Mouse (Mus musculus) spleen, postnatal 36 days (tissue): Measurements from ENCODE around the gene Cmbl.
A peak's percentile ranks its signal among the peaks of the same experiment; 100 is the strongest.

ENCODE experiments used
- DNase-seq, 2 experiments: peaks; one replicate each; pipeline ENCODE4 v3.0.0; 2022; ENCODE audit warnings: low spot score in 2 of 2, mixed read lengths in 1 of 2

The Cmbl gene

GRCm38 (mm10) chr15:31583304-31584085 is 18.3 kb downstream of the Cmbl start:
- DNase-seq, result no peak

- DNase-seq, result no peak
These were observed 20.0 kb downstream of the Cmbl start for GRCm38 (mm10) chr15:31585238-31585637.

DNA sequence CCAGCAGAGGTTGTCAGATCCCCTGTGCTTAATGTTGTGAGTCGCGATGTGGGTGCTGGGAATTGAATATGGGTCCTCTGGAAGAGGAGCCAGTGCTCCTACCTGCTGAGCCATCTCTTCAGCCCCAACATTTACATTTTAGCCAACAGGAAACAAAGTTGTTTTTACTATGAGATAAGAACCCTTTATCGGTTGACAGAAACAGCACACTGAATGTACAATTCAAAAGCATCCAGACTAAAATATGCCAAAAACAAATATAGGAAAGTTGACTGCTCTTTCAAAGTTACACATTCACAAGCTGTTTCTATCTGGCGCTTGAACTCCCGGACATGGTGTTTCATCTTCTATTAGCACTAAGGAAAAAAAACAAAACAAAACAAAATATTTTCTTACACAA is 20.9 kb downstream of the Cmbl start:
- DNase-seq, result no peak

DNA sequence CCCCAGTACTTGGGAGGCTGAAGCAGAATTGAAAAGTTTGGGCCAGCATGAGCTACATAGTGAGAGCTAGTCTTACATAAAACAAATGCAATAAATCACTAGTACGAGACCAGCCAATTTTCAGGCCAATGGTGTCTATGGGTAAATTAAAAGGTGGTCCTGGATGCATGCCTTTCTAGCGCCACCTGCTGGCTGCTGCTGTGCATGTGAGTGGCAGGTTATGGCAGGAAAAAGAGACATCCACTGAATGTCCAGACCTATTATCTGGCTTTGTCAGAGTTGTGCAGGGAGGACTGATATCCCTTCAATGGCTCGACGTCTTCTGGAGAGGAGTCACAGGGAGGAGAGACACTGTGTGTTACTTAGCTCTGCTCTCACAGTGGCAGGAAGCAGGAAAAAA is 21.3 kb downstream of the Cmbl start:
- DNase-seq, result peak; percentile 71 to 80

- DNase-seq, result no peak
These were observed 22.6 kb downstream of the Cmbl start for GRCm38 (mm10) chr15:31587789-31588188.

DNA sequence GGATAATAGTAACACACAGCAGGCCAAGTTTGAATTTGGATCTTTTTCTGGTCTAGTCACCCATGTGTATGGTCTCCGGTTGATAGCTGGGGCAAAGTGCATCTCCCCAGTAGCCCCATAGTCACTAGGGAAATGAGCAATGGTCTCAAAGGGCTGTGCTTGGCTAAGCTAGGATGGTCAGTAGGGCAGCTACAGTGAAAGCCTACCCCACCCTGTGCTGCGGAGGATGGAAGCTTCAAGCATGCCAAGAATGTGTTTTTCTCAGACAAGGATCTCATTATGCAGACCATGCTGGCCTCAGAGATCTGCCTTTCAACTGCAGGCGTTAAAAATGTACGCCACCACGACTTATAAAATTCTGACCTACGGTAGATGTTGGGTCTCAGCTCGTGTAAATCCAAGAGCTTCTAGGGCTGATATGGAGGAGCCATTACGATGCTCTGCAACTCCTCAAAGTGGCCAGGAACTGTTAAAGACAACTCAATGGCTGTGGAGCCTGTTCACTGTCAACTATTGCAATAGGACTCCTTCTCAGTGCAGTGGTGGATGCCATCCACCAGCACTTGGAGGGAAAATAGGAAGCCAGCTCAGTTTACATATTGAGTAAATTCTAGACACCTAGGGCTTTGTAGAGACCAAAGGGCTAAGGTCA is 23.9 kb downstream of the Cmbl start:
- no peak for DNase-seq

- DNase-seq, result no peak
These were observed 25.0 kb downstream of the Cmbl start for GRCm38 (mm10) chr15:31590176-31590575.

DNA sequence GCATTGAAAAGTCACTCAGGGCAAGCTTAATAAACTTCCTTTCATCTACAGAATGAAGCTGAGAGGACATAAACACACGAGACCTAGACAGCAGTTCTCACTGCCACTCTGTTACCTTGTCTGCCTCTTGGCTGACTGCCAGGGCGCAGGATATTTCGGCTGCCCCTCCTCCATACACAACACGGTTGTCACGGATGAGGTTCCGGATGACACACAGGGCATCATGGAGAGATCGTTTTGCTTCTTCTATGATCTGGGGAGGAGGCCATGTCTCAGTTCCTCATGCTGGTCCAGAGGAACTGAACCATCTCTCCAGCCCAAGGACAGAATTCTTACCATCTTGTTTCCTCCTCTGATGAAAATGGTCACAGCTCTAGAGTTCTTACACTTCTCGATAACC is 27.3 kb downstream of the Cmbl start:
- no peak for DNase-seq

DNA sequence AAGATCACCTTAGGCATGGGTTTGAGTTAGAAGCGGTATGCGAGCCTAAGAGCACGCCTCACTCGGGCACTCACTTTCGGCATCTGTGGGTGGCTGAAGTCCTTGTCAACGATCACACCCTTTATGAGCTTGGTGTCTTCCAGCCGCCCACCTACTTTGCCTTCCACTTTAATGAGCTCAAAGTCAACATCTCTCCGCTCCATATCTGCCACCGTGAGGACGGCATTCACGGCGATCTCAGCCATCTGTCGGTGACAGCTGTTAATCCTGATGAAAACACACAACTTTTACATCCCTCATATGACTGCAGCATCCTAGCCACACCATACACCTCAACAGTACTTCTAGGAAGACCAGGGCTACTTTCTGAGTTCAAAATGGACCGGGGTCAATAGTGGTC is 29.1 kb downstream of the Cmbl start:
- DNase-seq, result no peak

- no peak for DNase-seq
These were observed 30.5 kb downstream of the Cmbl start for GRCm38 (mm10) chr15:31595651-31596050.

DNA sequence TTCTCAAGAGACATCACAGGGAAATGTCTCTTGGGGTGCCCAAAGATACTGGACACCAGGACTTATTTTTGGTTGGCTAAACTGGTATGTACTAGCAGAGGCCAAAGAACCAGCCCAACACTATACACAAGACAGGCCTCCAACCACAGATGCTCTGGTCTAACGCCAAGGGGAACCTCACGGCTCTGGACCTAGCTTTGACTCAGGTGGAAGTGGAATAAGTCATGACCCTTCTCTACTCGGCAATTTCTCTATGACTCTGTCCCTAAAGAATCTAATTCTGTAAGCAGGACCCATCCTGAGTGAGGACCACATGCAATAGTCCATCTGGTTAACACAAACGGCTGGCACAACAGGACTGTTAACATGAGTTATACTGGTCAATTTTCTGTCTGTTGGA is 34.6 kb downstream of the Cmbl start:
- DNase-seq, result no peak

GRCm38 (mm10) chr15:31601279-31601645 is 36.1 kb downstream of the Cmbl start:
- DNase-seq, result no peak

DNA sequence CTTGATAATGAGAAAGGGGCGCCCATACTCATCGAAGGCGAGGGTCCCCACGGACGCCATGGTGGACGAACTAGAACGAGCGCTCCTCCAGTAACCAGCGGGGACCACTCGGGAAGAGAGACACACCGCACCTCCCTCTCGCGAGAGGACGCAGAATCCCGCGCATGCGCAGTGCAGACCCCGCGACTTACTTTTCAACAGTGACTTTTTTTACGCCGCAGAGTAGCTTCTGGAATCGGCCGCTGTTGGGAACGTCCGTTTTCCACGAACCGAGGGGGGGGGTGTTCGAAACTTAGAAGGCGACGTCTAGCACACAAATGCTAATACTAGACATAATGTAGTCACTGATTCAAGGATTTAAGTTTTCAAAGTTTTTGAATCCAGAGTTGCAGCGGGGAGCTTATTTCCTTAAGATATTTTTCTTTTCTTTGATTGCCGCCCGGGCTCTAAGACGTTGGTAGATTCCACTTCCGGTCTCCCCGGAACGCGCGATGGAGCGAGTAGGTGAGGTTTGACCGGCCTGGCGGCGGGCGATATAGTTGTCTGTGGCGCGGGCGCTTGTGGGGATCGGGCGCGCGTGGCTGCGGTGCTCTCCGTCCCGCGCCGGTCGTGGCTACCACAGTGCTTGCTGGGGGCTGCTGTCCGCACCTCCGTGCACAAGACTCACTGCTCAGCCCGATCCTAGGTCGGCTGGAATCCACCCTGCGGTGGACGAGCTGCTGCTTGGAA is 36.6 kb downstream of the Cmbl start, which contains the start of the genes Cct5 and Fam173b:
Cct5 (minus strand) TSS at position 159 of the 729 bp plus-strand sequence.
Fam173b (plus strand) TSS at position 207 of the 729 bp plus-strand sequence.
- DNase-seq, result peak; percentile 98

DNA sequence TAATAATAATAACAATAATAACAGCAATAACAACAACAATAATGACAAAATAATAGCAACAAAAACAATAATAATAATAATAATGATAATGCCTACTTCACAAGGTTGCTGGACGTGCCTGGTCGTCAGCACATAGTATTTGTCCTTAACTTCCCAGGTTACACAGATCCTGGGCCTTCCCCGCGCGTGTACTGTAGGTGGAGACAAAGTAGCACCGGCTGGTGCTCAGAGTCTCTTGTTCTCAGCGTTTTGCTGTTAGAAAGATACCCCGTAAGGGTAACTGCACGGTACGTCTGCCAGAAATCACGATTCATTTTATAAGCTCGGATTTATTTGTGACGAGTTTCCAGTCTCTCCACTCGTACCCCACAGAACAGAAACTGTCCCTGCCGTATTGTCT is 37.2 kb downstream of the Cmbl start:
- DNase-seq, result peak; percentile 50 to 61

DNA sequence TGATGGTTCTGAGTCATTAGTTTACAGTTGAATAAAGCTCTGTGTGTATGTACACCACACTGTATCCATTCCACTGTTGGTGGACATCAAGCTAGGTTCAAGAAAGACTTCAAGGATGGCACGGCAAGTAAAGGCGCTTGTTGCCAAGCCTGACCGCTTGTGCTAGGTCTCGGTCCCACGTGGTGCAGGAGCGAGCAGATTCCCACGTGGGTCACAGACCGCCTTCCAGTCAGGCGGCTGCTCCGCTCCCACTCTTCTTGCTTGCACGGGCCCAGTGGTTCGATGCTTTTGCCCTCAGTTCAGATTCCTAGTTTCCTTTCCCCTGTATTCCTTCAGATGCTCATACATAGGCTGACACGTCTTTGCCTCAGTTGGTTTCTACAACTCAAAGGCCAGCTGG is 37.9 kb downstream of the Cmbl start:
- no peak for DNase-seq

GRCm38 (mm10) chr15:31606821-31607220 is 41.6 kb downstream of the Cmbl start:
- no peak for DNase-seq

GRCm38 (mm10) chr15:31611027-31611426 is 45.8 kb downstream of the Cmbl start:
- DNase-seq, result no peak

DNA sequence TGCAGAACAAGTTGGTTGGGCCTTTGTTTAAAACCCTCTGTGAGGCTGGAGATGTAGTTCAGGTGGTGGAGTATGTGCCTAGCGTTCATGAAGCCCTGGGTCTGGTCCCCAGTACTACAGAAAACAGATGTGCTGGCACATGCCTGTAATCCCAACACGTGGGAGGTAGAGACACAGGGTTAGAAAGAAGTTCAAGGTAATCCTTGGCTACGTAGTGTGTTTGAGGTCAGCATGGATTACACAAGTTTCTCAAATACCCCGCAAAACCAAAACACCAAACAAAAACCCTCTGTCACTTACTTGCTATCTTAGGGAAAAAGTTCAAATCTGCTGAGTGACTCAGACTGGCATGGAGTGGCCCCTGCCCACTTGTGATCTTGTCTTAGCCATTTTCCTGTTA is 46.8 kb downstream of the Cmbl start:
- no peak for DNase-seq

DNA sequence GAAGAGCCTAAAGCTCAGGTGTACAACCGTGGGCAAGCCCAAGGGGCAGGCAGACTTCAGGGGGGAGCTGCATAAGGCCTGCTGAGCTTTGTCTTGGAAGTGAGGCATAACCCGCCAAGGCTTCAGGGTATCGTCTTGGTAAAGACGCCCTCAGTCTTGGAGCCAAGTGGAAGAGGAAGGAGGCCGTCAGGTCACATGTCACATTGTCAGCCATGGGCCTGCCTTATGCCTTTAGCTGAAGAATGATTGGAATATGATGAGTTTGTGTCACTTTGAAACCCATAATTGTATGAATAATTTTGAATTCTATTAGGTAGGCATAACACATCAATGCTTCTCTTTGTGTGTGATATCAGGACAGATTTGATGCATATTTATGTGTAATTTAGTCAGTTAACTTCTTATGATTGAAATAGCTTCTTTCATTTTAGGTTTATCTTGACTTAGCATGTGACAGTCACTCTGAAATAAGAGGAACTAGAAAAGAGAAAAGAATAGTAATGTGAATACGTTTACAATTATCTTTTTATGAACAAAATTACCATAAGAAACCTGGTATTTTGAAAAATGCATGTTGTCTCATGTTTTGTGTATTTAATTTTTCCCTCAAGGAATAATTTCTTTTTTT is 48.8 kb downstream of the Cmbl start:
- no peak for DNase-seq

GRCm38 (mm10) chr15:31614666-31615065 is 49.5 kb downstream of the Cmbl start:
- no peak for DNase-seq

- peak; percentile 32 to 43 for DNase-seq
These were observed 52.1 kb downstream of the Cmbl start for GRCm38 (mm10) chr15:31617261-31617660.

GRCm38 (mm10) chr15:31619521-31619920 is 54.3 kb downstream of the Cmbl start:
- no peak for DNase-seq
